Mouse (Mus musculus) left cerebral cortex, postnatal 10 days (tissue): ENCODE data around the gene Agtpbp1. TPM values are rescaled to one million over a fixed set of nuclear protein-coding genes. Genes with fewer than 3 reads are reported as not detected.
"Not testable (repeated sequence)": the region's sequence is repeated elsewhere in the genome, so short reads cannot be mapped to it uniquely, and the experiment has no call there.

Source experiments
- DNase-seq, 2 experiments: peaks; one replicate each; pipeline ENCODE4 v3.0.0; 2021 to 2022; ENCODE audit warnings: low spot score in 2 of 2, mixed read lengths in 1 of 2; ENCODE audit errors: extremely low spot score in 1 of 2
- intact Hi-C: fragments of 180-260 bp; cut with DNase I; formaldehyde crosslinking; loops from one replicate; pipeline ENCODE4 v1.15.1; 2025
- total RNA-seq, 2 experiments: library from RNA; stranded (reverse); gene quantifications; 2 replicates each; pipeline ENCODE4 v1.2.3; 2021

Gene Agtpbp1
- total RNA-seq = 100 to 1,000 TPM; 390 to 408 TPM

DNA sequence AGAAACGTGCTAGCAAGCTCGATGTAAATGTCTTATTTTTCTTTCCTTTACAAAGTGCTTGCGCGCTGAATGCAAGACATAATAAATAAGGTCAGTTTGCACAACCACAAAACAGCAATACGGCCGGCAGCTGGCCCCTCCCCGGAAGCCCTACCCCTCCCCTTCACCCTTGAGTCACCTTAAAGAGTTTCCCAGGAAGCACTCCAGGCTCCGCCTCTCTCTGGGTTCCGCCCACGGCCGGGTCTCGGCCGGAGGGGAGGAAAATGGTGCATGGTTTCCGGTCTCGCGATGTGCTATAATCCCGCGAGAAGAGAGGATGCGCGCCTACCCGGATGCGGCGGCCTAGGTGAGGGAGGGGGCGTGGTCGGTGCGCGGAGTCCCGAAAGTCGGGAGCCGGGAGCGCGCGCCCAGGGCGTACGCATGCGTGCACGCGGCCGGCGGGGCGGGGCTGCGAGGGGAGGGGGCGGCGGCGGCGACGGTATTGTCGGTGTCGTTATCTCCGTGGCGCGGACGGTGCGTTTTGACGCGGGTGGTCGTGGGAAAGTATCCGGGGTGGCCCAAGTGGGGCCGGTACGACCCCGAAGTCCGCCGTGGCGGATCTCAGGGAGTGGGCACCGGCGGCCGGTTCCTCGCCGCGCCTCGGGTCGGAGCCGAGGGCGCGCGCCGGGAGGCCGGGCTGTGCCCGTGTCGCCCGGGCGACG, at the start of gene Agtpbp1, which contains the start of gene Naa35:
Gene Agtpbp1, minus strand, starts transcription at position 281 of the 701 bp plus-strand sequence.
Gene Naa35, plus strand, starts transcription at position 313 of the 701 bp plus-strand sequence.
- intact Hi-C loops = loop anchor here (2.0 kb wide), 1 partner anchor 28 kb away; no protein-coding TSS in a partner anchor

DNA sequence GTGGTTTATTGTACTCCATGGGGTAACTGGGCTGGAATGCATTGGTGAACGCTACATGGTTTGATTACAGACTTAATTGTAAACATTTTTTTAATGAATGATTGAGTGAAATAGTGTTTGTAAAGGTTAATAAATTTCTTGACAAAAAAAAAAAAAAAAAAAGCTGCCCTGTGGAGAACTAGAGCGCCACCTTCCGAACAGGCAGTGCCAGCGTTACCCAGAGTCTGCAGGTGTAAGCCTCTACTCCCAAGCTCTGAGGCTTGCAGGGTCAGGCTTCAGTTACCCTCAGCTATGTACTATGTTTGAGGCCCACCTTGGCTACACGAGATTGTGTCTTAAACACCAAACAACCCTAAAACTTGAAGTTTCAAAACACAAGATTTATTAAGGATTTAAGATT, 49.6 kb upstream of the Agtpbp1 start:
- intact Hi-C loops = no loop called here
- no peak for DNase-seq

More for the DNA sequence above, at the start of gene Agtpbp1, which contains the start of gene Naa35:
- DNase-seq = peak; percentile 99 to 100

DNA sequence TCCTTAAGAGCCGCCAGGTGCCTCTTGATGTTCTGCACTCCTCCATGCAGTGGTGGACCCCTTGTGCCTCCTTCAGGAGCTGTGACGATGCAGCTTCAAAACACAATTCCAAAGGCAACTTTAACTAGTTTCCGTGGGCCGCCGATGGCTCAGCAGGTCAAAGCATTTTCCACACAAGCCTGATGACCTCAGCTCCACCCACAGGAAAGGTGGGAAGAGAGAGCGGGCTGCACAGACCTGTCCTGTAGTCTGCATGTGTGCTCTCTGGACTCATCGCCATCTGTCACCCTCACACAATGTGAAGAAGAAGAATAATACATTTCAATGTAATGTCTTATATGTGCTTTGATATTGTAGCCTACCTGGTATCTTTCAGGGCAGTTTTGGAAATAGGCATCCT, 41.7 kb upstream of the Agtpbp1 start:
- DNase-seq = no peak
- intact Hi-C loops = no loop called here

DNA sequence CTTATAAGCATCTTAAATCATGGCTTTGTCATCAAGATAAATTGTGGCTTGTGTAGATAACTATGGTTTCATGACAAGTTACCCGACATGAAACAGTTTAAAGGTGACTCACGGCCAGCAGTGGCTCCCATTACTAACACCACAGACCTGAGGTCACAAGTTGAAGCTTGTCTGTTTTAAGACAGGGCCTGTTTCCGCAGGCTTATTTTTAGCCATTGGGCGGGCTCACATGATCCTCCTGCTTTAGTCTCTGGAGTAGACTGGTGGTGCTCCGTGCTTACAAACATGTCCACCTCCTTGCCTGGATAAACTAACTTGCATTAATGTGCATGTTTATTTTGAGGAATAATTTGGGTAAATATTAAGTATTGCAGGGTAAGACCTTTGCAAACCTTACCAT, 39.9 kb upstream of the Agtpbp1 start:
- intact Hi-C loops = no loop called here
- DNase-seq = no peak

DNA sequence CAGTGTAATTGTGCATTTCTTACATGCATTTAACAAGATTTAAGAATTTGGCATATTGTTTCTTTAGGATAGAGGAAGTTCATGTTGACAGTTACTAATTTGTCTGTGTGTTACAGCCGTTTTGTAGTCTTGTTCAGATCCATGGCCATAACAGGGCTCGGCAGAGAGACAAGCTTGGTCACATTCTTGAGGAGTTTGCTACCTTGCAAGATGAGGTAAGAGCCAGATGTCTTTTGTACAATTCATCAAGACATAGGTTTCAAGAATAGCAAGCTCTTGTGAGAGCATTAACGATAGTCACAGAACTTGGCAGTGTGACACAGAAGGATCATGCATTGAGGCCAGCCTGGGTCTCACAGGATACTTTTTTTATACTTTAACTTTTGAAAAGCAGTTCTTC, 39.4 kb upstream of the Agtpbp1 start:
- intact Hi-C loops = no loop called here
- DNase-seq = no peak

DNA sequence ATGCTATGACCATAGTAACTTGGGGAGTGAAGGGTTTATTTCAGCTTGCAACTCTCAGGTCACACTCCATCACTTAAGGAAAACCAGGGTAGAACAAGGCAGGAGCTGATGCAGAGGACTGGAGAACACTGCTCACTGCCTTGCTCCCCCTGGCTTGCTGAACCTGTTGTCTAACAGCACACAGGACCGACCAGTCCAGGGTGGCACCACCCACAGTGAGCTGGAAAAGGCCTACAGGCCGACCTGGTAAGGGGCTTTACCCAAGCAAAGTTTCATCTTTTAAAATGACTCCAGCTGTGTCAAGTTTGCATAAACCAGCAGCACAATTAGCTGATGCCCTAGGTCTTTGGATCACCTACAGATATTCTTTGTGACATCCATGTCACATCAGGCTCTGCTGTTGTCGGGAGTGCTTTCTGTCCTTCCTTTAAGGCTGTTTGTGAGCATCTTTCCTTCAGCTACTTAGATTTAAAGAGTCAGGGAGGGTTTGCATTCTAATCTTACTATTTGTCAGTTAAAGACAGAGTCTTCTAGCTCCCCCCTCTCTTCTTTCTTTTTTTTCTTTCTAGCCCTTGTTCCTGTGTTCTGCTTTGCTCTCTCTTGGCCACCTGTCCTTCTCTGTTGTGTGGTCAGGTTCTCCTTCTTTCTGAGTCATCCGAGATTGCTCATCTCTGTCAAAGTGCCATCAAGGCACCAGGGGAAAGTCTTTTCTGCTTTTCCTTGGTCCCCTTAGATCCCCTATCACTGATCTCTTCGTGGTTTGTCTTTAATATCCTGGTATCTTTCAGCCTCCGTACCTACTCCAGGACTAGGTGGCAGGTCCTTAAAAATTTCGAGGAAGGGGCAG, 36.8 kb upstream of the Agtpbp1 start:
- no peak for DNase-seq
- intact Hi-C loops = no loop called here

DNA sequence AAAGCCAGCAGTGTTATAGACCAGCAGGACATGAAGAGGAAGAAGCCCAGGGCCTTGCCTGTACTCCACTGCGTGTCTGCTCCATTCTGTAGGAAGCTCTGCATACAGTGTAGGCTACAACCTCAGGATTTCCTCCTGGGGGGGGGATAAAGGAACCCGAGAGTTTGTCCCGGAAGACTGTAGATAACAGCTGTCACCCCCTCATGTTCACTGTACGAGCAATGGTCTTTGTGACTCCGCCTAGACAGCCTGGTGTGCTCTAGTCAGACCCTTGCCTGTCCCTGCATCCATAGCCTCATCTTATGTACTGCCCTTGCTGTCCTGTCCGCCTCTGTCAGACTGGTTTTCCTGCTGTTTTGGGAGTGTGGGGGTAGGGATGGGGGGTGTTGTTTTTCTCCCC, 33.4 kb upstream of the Agtpbp1 start:
- intact Hi-C loops = loop anchor here (10.0 kb wide), 1 partner anchor 176 kb away; no protein-coding TSS in a partner anchor
- no peak for DNase-seq

DNA sequence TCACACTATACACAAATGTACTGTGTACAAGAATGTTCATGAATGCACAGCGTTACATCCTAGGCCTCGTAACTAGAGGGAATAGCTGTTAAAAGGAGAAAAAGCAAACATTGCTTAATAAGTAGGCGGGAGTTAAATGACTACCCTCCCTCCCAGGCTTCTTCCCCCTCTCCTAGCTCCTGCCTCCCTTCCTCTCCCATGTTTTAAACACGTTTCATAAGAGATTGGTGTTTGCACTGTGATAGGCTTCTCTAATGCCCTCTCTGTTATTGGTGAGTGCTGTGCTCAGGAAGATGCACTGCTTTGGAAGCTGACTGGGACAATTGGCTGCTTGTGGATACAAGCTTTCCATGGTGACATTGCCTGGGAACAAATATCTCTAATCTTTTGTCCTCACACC, 30.5 kb upstream of the Agtpbp1 start:
- no peak for DNase-seq
- intact Hi-C loops = loop anchor here (10.0 kb wide), 1 partner anchor 179 kb away; no protein-coding TSS in a partner anchor

DNA sequence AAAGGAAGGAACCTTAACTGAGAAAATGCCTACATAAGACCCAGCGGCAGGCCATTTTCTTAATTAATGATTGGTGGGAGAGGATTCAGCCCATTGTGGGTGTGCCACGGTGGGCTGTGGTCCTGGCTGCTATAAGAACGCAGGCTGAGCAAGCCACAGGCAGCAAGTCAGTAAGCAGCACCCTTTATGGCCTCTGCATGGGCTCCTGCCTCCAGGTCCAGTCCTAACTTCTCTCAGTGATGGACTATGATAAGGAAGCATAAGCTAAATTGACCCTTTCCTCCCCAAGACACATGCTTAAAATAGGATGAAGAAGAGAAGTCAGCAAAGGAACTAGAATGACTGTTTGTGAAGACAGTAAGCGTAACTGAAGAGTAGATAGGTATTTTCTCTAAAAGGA, 30.1 kb upstream of the Agtpbp1 start:
- intact Hi-C loops = loop anchor here (10.0 kb wide), 1 partner anchor 180 kb away; no protein-coding TSS in a partner anchor
- no peak for DNase-seq

DNA sequence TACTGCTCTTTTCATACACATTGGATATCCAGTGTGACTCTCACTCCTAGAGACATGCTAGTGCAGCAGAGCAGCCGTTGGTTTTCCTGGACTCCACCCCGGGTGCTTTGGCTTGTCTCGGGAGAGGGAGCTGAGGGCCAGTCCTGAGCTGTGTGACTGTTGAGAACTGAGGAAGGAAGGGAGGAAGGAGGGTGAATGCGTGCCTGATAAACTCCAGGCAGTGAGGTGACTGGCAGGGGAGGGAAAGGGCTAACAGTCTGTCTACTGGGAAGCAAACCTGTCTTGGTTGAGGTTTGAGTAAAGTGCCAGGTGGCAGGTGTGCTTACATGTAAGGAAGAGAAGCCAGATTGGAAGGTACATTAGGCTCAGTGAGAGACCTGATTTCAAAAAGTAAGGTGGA, 28.8 kb upstream of the Agtpbp1 start:
- DNase-seq = no peak
- intact Hi-C loops = loop anchor here (10.0 kb wide), 1 partner anchor 181 kb away; no protein-coding TSS in a partner anchor

DNA sequence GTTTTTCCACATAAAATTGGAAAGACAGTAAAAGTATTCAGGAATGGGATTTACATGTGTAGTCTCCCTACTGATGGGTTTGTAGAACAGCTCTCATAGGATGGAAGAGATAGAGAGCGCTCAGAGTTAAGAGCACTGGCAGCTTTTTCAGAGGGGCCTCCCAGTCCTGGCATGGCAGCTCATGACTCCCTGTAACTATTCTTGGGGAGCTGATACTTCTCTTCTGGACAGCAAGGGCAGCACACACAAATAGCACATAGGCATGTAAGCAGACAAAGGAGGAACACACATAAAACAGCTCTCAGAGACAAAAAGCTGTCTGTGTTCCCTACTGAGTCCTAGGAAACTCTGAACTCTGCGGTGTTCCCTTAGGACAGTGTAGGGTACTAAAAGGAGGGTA, 25.4 kb upstream of the Agtpbp1 start:
- no peak for DNase-seq

DNA sequence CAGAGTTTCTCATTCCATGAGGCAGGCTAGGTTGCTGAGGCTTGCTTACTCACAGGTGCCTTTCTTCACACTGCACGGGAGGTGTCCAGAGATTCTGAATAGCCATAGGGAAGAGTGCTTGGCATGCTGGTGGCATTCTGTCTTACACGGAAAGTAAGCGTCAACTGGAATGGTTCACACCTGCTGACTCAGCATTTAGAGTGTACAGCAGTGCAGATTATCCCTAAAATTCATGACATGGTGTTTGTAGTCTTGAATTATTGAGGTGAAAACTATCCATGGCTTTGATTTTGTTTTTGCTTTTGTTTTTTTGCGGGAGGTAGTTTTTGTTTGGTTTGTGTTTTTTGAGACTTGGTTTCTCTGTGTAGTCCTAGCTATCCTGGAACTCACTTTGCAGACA, 24.9 kb upstream of the Agtpbp1 start:
- intact Hi-C loops = loop anchor here (10.0 kb wide), 1 partner anchor 185 kb away; no protein-coding TSS in a partner anchor
- DNase-seq = no peak

More for the DNA sequence above, 25.4 kb upstream of the Agtpbp1 start:
- intact Hi-C loops = loop anchor here (10.0 kb wide), 1 partner anchor 184 kb away; no protein-coding TSS in a partner anchor

DNA sequence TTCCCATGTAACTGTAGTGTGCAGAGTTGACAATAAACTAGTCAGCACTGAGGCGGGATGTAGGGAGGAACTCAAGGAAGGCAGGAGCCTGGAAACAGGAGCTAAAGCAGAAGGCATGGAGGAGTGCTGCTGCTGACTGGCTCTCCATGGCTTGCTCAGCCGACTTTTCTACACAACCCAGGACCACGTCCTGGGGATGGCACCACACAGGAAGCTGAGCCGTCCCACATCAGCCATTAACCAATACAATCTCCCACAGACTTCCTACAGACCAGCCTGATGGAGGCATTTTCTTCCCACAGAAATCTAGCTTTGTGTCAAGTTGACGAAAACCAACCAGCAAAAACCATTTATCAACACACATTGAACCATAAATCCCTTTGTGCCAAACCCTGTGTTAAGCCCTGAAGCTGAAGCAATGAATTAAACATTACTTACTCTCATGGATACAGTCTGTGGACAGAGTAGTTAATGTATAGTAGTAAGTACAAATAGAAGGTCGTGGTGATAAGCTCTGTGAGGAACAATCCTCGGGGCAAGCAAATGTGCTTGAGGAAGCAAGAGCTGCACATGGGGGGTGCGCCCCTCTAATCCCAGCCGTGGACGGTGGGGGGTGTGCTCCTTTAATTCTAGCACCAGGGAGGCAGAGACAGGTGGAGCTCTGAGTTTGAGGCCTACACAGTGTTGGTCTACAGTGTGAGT, 20.3 kb upstream of the Agtpbp1 start:
- intact Hi-C loops = no loop called here
- DNase-seq = no peak

DNA sequence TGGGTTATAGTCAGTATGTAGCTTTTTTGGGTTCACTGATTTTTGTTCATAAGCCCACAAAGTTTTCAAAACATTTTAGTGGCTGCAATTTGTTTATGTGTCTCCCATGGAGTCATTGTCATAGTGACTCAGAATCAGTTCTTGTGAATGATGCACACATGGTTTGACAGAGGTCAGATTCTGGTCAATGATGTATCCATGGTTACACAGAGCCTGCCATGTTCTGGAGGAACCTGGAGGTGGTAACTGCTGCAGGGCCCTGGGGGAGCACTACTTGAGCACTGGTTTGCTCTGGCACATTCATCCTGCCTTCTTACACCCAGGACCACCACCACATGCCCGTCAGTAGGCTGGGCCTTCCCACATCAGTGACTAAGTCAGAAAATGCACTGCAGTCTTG, 19.5 kb upstream of the Agtpbp1 start:
- no peak for DNase-seq
- intact Hi-C loops = no loop called here

DNA sequence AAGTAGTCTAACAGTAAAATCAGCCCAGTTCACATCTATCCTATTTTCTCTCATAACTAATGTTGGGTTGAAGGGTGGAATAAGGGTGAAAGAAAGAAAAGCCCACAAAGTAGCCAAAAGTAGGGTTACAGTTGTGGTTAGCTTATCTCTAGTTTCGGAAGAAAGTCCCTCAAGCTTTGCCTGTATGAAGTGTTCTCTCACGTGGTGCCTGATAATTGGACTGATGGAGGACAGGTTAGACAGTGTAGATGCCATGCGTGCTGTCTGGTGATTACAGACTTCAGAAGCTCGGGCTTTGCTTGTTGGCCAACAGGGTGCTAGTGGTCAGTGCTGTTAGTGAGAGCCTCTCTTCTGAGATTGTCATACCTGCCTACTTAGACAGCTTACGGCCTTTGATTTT, 18.1 kb upstream of the Agtpbp1 start:
- intact Hi-C loops = no loop called here
- DNase-seq = no peak

DNA sequence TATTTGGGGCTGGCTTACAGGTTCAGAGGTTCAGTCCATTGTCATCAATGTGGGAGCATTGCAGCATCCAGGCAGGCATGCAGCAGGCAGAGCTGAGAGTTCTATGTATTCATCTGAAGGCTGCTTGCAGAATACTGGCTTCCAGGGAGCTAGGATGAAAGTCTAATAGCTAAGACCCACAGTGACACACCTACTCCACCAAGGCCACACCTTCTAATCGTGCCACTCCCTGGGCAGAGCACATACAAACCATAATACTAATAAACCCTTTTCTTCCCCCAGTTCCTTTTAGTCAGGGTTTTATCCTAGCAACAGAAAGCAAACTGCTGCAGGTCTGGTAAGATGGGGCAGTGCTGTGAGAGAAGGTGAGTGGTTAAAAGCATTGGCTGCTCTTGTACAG, 7.6 kb upstream of the Agtpbp1 start:
- intact Hi-C loops = loop anchor here (10.0 kb wide), 1 partner anchor 212 kb away; no protein-coding TSS in a partner anchor
- no peak for DNase-seq

DNA sequence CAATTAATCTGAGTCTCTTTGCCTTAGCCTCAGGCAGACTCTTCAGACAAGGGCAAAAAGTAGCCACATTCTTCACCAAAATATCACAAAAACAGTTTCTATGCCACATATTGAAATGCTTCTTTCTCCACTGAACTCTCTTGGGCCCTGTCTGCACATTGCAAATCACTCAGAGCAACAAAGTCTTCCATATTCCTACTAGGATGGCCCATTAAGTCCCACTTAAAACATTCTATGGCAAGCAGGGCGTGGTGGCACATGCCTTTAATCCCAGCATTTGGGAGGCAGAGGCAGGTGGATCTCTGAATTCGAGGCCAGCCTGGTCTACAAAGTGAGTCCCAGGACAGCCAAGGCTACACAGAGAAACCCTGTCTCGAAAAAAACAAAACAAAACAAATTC, 7.0 kb upstream of the Agtpbp1 start:
- intact Hi-C loops = loop anchor here (10.0 kb wide), 1 partner anchor 213 kb away; no protein-coding TSS in a partner anchor
- not testable (repeated sequence) for DNase-seq

DNA sequence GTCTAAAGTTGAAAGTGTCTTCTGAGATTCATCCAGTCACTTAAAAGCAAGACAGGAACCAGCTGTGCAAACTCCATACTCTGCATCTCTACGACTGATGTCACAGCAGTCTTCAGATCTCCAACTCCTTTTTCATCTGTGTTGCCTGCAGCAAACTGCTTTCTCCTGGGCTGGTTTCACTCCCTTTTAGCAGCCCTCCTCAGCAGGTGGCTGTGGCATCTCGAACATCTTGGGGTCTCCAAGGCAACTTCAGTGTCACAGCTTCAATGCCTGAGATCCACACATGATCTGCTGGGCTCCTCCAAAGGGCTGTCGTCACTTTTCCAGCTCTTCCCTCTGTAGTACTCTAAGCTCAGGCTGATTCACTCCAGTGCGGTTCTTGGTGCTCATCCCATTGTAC, 5.7 kb upstream of the Agtpbp1 start:
- intact Hi-C loops = loop anchor here (10.0 kb wide), 1 partner anchor 214 kb away; no protein-coding TSS in a partner anchor
- no peak for DNase-seq

DNA sequence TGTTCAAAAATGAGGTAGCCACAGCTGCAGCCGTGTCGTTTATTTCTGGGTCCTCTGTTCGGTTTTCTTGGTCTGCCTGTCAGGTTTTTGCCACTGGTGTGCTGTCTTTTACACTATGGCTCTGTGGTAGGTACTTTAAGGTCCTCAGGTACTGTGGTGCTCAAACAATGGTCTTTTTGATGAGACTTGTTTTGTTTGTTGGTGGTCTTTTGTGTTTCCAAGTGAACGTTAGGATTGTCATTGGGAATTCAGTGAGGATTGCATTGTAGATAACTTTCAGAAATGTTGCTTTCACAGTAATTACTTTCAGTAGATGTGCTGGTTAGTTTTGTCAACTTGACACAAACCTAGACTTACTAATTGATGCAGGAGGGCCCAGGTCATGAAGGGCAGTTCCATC, 4.6 kb upstream of the Agtpbp1 start:
- intact Hi-C loops = loop anchor here (10.0 kb wide), 1 partner anchor 215 kb away; no protein-coding TSS in a partner anchor

More for the DNA sequence above, 4.6 kb upstream of the Agtpbp1 start:
- DNase-seq = no peak
